Mouse (Mus musculus): ENCODE measurements around the gene Gabra6. TPM values are rescaled to one million over a fixed set of nuclear protein-coding genes. Genes with fewer than 3 reads are reported as not detected.

The Gabra6 gene
- total RNA-seq (2023) = not detected

DNA sequence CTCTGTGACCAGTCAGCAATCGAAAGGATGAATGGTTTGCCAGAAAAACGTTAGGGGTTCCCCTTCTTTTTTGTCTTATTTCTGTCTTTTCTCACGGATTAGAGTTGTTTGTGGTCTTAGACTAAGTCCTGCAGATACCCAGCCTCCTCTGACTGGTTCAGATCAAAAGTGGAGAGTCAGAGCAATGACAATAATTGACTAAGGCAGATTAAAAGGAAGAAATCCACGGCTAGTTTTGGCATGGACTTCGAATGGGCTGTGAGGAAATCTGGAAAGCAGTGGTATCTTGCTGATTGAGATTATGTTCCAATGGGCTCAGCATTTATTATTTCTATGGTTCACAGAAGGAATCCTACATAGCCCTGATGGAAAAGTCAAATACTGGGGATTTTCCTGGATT is at the start of gene Gabra6:
Gene Gabra6, minus strand, starts transcription at position 191 of the 400 bp plus-strand sequence.

Other genes with a start within 250 kb of the Gabra6 start
- not detected for gene Gabra1, start 138.1 kb downstream of the Gabra6 start, total RNA-seq (2023)
- gene Gabrb2, start 98.7 kb upstream of the Gabra6 start, total RNA-seq (2023) = not detected